Comparison of ENCODE assay signal across 11 mouse cellular contexts in the genomic region with DNA sequence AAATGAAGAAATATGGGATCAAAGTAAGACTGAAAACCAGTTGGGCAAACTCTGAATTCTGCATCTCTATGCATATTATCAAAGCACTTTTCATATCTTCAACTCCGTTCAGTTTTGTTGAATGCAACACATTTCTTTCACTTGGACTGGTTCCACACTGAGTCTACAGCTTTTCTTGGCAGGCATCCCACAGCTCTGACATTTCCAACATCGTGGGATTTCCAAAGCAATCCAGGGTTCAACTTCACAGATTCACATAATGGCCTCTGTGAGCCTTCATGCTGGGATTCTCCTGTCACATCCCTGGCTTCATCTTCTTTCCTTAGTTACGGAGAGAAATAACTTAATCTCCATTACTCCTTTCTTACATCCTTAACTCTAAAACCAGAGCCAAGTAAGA.
DNase-seq lines count a peak whose midpoint lies in the region; ATAC-seq and TF ChIP-seq lines count a peak whose summit lies in the region.
"Had no signal": no experiment of that assay in that cellular context is flagged by ENCODE, and none has a peak within 500 bp of the region (broad histone marks: within the 10 kb centered on the region; RNA-seq: fewer than 3 reads in every experiment).

No protein-coding gene starts in this region.

- H3K4me2 ChIP-seq in embryonic facial prominence, embryonic 14.5 days (ENCODE audit: low read depth, low read length) = no peak overlapping the region
- no peak overlapping the region for H3K4me2 ChIP-seq in kidney, postnatal 0 days (ENCODE audit: low read length)
- H3K4me2 ChIP-seq in kidney, embryonic 15.5 days = no peak overlapping the region
- H3K4me2 ChIP-seq: hindbrain, embryonic 13.5 days; liver, embryonic 11.5 days had no signal

- WGBS in embryonic facial prominence, embryonic 14.5 days = 42% methylated on average over 3 of the region's 3 CpGs
- 87% methylated on average over 3 of the region's 3 CpGs for WGBS in embryonic facial prominence, embryonic 10.5 days
- WGBS in kidney, postnatal 0 days = 56% methylated on average over 3 of the region's 3 CpGs
- 62% methylated on average over 3 of the region's 3 CpGs for WGBS in kidney, embryonic 15.5 days

- no peak for ATAC-seq in embryonic facial prominence, embryonic 14.5 days (ENCODE audit: low read depth)
- ATAC-seq in kidney, postnatal 0 days (replicated peaks; ENCODE audit: low FRiP score, low read depth) = no peak
- ATAC-seq in kidney, embryonic 15.5 days (replicated peaks; ENCODE audit: low FRiP score) = no peak

- no peak overlapping the region for H3K4me3 ChIP-seq in embryonic facial prominence, embryonic 14.5 days (ENCODE audit: low read depth, low read length)
- H3K4me3 ChIP-seq in embryonic facial prominence, embryonic 10.5 days = no peak overlapping the region
- H3K4me3 ChIP-seq in kidney, postnatal 0 days (replicated peaks; ENCODE audit: low read depth, low read length) = no peak overlapping the region
- H3K4me3 ChIP-seq in kidney, embryonic 15.5 days (replicated peaks) = no peak overlapping the region
- H3K4me3 ChIP-seq: hindbrain, embryonic 13.5 days had no signal

- no peaks in the 10 kb centered on the region for H3K9me3 ChIP-seq in embryonic facial prominence, embryonic 14.5 days (ENCODE audit: control insufficient read depth, low read length)
- H3K9me3 ChIP-seq in embryonic facial prominence, embryonic 10.5 days = no peaks in the 10 kb centered on the region
- H3K9me3 ChIP-seq in kidney, postnatal 0 days (replicated peaks; ENCODE audit: low read length) = no peaks in the 10 kb centered on the region
- H3K9me3 ChIP-seq in kidney, embryonic 15.5 days (replicated peaks) = no peaks in the 10 kb centered on the region
- H3K9me3 ChIP-seq: hindbrain, embryonic 13.5 days had no signal

- H3K36me3 ChIP-seq in embryonic facial prominence, embryonic 14.5 days (ENCODE audit: control insufficient read depth, insufficient read depth, low read length) = no peaks in the 10 kb centered on the region
- no peaks in the 10 kb centered on the region for H3K36me3 ChIP-seq in embryonic facial prominence, embryonic 10.5 days (replicated peaks)
- H3K36me3 ChIP-seq in kidney, postnatal 0 days (ENCODE audit: insufficient read depth, low read length) = no peaks in the 10 kb centered on the region
- H3K36me3 ChIP-seq in kidney, embryonic 15.5 days = no peaks in the 10 kb centered on the region
- H3K36me3 ChIP-seq: hindbrain, embryonic 13.5 days had no signal

- no peaks in the 10 kb centered on the region for H3K4me1 ChIP-seq in embryonic facial prominence, embryonic 14.5 days (ENCODE audit: control insufficient read depth, insufficient read depth, low read length)
- H3K4me1 ChIP-seq in embryonic facial prominence, embryonic 10.5 days = no peaks in the 10 kb centered on the region
- no peaks in the 10 kb centered on the region for H3K4me1 ChIP-seq in kidney, postnatal 0 days (replicated peaks; ENCODE audit: insufficient read depth, low read length)
- H3K4me1 ChIP-seq in kidney, embryonic 15.5 days = no peaks in the 10 kb centered on the region
- H3K4me1 ChIP-seq: hindbrain, embryonic 13.5 days had no signal

- peak; percentile 82 for DNase-seq in embryonic facial prominence, embryonic 14.5 days (ENCODE audit: low spot score)
- no peak for DNase-seq in embryonic facial prominence, embryonic 10.5 days (ENCODE audit: low spot score)
- peak; percentile 3 for DNase-seq in kidney, postnatal 0 days (ENCODE audit: low spot score)
- DNase-seq in layer of hippocampus, adult 18-20 months (ENCODE audit: low spot score in 2 of 2) = peak; percentile 6 to 75
- peak; percentile 42 to 49 for DNase-seq in right cerebral cortex, adult 2 months (ENCODE audit: low spot score in 2 of 2)
- no peak for DNase-seq in retina, embryonic 14.5 days (ENCODE audit: low spot score)
- DNase-seq in thymus, adult 18-20 months = no peak
- DNase-seq: adrenal gland, postnatal 14 days had no signal

- no peak for TF ChIP-seq CTCF in kidney, postnatal 0 days (IDR thresholded peaks at IDR 0.05; ENCODE audit: low read depth)

- no peaks in the 10 kb centered on the region for H3K27me3 ChIP-seq in embryonic facial prominence, embryonic 14.5 days (replicated peaks; ENCODE audit: control insufficient read depth, insufficient read depth, low read length)
- no peaks in the 10 kb centered on the region for H3K27me3 ChIP-seq in embryonic facial prominence, embryonic 10.5 days (replicated peaks; ENCODE audit: low read depth, poor library complexity, severe bottlenecking)
- no peaks in the 10 kb centered on the region for H3K27me3 ChIP-seq in kidney, postnatal 0 days (ENCODE audit: insufficient read depth, low read length)
- H3K27me3 ChIP-seq in kidney, embryonic 15.5 days = no peaks in the 10 kb centered on the region
- H3K27me3 ChIP-seq: hindbrain, embryonic 13.5 days had no signal

- no peak overlapping the region for H3K9ac ChIP-seq in embryonic facial prominence, embryonic 14.5 days (ENCODE audit: low read depth, low read length)
- H3K9ac ChIP-seq in kidney, postnatal 0 days (ENCODE audit: low read depth, low read length) = no peak overlapping the region
- no peak overlapping the region for H3K9ac ChIP-seq in kidney, embryonic 15.5 days
- H3K9ac ChIP-seq: hindbrain, embryonic 13.5 days had no signal

- H3K27ac ChIP-seq in embryonic facial prominence, embryonic 14.5 days (replicated peaks; ENCODE audit: low read depth, low read length) = no peak overlapping the region
- no peak overlapping the region for H3K27ac ChIP-seq in embryonic facial prominence, embryonic 10.5 days (replicated peaks)
- no peak overlapping the region for H3K27ac ChIP-seq in kidney, postnatal 0 days
- no peak overlapping the region for H3K27ac ChIP-seq in kidney, embryonic 15.5 days
- H3K27ac ChIP-seq: hindbrain, embryonic 13.5 days had no signal

Comparison
In these comparisons a context has a peak if more than half of its experiments do, and no peak if none do; other contexts are left out.
1. DNase-seq: peak in embryonic facial prominence, embryonic 14.5 days (single experiment), kidney, postnatal 0 days (single experiment), layer of hippocampus, adult 18-20 months (2 of 2) and right cerebral cortex, adult 2 months (2 of 2); none in embryonic facial prominence, embryonic 10.5 days (single experiment), retina, embryonic 14.5 days (single experiment) and thymus, adult 18-20 months (0 of 2).